Mouse (Mus musculus) urinary bladder, postnatal 4 days (tissue): ENCODE data around the gene Adipor2.
A peak's percentile ranks its signal among the peaks of the same experiment; 100 is the strongest.

Experiments used
- DNase-seq, 2 experiments: peaks; one replicate each; pipeline ENCODE4 v3.0.0; 2021 to 2022; ENCODE audit warnings: low spot score in 2 of 2

Adipor2 gene

DNA sequence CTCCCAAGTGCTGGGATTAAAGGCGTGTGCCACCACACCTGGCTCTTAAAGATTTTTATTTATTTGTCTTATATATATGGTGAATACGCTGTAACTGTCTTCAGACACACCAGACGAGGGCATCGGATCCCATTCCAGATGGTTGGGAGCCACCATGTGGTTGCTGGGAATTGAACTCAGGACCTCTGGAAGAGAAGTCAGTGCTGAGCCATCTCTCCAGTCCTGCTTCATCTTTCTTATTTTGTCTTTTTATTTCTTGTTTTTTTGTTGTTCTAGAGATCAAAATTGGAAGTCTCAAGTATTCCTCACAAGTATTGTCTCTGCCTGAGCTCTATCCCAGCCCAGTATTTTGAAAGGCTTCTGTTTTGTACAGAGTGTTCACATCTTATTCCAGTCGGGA, 2.9 kb upstream of the Adipor2 start:
- no peak for DNase-seq

DNA sequence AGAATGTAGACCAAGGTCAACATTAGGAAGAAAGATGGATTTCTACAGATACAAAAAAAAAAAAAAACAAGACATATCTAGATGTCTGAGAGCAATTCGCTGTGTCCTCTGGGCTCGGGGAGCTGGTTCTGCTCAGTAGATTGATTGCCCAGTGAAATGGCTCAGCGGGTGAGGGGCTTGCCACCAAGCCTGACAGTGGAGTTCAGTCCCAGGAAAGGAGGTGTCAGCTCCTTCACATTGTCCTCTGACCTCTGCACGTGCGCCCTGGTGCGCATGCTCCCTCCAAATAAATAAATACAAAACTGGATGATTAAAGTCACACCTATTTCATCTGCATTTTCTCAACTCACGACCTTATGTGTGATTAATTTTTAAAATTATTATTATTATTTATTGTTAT, 1.9 kb upstream of the Adipor2 start:
- DNase-seq: no peak

DNA sequence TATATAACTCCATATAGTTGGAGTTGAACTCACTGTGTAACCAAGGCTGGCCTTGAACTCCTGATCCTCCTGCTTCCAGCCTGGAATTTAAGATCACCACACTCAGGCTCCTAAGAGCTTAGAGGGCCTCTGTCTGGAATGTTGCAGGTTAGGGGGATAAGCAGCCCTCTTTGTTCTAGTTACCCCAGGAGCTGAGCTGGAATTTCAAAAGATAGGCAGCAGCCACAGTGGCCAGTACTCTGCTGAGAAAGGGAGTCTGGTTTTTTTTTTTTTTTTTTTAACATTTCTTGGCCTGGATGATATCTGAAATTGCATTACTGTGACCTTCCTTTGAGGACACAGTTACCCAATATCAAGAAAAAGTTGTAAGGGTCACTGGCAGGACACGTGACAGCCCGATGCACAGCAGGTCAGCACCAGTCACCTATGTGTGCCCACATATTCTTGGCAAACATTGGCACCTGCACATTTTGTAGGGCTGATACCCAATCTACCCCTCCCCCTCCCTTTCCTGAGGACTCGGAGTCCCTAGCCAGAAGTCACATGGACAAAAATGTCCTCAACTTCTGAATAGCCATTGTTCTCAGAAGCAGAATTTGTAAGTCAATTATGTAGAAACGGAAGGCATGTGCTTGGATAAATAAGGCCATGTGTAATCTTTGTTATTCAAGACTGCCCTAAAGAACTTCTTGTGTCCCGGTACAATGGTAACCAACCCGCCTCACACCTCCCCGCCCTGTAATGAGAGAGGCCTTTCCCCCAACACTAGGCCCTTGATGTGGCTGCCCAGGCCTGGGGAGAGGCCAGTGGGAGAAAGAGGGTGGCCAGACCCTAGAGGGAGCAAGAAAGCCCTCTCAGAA, 1.1 kb upstream of the Adipor2 start:
- no peak for DNase-seq

DNA sequence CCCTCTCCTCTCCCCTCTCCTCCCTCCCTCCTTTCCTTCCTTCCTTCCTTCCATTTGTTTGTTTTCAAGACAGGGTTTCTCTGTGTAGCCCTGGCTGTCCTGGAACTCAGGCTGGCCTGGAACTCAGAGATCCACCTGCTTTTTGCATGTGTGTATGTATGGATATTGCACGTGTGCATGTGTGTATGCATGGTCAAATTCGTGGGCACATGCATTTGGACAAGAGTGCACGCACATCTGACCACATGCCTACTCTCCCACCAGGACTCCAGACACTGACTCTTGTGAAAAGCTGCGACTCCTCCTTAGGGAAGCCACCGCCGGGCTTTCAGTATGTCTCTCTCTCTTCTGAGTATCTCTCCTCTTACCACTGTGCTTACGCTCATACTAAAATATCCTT, 317 bp upstream of the Adipor2 start:
- DNase-seq: no peak

DNA sequence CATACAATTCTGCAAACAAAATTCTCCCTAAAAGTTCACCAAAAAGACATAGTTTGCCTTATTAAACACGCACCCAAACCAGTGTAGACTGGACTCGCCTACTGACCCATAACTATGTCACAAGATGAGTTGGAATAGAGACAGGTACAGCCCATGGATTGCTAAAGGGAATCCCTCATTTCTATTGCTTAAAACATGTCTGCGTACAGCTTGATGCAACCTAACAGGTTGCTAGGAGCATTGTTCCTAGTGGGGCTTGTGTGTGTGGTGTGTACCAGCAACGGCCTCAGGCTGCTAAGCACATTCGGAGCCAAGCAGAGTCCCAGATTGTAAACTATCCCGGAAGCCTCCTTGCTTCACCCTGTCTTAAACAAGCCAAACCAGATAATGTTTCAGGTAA, 861 bp downstream of the Adipor2 start:
- DNase-seq: no peak

DNA sequence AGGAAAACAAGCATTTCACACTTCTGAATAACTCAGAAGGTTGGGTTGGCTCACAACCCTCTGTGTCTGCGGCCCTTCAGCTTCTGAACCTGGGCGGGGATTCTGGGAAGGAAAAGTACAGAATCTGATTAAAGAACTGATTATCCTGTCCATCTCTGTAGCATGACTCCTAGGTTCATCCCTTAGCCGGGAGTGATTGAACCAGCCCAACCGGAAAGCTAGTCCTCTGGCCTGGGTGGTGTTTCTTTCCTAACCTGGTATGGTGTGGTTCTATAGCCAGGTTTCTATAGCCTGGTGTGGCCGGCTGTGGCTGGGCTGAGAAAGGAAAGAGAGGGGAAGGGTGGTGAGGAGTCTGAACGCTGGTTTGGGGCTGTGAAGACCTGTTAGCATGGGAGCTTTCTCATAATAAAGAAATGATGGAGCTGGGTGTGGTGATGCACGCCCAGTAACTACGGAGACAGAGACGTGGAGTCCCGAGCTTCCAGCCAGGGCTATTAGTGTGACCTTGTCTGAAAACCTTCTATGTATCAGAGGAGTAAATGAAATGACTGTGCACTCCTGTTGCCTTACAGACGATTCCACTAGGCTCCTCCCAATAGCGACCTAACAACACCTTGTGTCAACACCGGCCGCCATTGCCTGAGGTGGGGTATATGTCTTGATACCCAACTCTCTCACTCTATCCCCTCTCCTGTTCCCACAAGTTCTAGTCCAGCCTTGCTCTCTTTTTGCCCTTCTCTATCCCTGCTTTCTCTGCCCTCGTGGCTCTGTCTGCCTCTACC, 3.1 kb downstream of the Adipor2 start:
- DNase-seq: no peak

DNA sequence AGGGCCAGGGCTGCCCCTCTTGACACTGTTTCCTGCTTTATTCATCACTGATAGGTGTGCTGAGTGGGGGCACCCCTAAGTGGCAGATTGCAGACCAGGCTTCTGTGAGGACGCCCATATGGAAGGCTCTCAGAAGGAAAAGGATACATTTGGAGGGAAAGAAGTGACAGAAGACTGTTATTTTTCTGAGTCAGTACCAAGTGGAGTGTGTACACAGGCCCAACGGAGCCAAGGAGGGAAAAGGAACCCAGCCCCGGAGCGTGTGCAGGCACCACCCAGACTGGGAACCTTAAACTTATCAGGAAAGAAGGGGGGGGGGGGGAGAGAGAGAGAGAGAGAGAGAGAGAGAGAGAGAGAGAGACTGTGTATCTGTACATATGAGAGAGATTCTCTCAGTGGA, 4.9 kb downstream of the Adipor2 start:
- DNase-seq: no peak

DNA sequence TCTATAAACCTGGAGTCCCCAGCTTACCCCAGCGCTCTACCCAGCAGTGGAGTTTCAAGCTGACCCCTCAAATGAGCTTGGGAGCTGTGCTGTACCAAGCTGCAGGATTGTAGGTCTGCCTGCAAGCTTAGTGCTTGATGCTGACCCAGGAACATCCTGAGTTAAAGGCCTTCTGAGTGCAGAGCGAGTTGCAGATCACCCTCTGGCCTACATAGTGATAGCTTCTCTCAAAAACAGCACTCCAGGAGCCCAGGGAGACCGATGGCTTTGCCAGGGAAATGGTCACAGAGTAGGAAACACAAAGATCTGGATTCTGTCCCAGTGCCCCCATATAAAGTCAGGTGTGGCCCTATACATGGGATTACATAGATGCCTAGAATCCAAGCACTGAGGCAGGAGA, 6.0 kb downstream of the Adipor2 start:
- no peak for DNase-seq

DNA sequence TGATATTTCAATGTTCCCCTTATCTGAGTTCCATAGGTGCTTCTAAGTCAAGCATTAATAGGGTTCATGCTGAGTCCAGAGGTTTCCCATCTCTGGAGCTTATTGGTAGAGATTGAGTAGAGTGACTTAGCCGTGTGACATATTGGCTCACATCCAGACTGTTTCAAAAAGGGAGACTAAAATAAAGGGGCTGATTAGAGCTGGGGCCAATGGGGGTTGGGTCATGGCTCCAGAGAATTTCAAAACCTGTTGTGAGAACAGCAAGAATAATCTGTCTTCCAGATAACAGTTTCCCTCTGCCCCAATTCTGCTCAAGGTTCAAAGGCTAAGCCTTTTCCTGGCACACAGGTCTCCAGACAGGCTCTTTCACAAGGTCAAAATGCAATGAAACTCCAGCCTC, 7.7 kb downstream of the Adipor2 start:
- no peak for DNase-seq

DNA sequence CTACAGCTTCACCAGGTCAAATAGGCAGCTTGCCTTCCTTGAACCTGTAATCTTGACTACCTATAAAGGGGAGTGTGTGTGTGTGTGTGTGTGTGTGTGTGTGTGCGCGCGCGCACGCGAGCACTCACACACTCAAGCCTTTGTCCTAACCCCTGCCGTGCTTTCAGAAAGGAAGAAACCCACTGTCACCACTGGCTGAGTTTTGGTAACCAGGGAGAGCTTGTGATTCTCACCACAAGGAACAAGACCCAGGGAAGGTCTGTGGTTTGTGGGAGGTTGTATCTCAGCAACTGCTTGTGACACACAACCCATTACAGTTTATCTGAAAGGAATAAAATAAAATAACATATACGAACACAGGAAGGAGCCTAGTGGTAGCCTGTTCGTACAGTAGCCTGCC, 8.9 kb downstream of the Adipor2 start:
- no peak for DNase-seq

DNA sequence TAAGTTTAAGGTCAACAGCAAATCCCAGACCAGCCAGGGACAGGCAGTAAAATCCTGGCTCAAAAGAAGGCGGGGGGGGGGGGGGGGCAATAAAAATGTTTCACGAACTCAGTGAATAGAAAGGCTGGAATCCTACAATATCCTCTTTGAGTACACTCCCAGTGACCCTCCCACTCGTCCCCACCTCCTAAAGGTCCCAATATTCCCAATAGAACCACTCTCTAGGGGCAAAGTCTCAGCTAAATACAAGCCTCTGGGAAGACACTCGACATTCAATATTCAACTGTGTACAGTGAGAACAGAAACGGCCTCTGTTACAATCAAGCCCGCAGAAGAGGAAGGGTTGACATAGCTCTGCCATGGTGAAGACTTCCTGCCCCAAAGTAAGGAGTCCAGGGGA, 9.7 kb downstream of the Adipor2 start:
- DNase-seq: no peak

DNA sequence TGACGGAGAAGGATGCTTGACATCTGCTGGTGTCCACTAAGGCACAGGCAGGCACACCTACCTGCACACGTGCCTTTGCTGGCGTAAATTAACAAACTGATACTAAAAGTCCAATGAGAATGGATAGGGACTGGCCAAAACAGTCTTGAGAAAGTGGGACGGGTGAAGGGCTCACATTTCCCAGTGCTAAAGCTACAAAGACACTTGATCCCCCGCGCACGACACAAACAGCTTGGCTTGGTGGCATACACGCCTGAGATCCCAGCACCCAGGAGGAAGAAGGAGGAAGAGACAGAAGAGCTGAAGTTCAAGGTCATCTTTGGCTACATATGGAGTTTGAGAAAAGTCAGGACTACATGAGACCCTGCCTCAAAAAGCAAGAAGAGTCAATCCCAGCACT, 11.0 kb downstream of the Adipor2 start:
- DNase-seq: no peak

DNA sequence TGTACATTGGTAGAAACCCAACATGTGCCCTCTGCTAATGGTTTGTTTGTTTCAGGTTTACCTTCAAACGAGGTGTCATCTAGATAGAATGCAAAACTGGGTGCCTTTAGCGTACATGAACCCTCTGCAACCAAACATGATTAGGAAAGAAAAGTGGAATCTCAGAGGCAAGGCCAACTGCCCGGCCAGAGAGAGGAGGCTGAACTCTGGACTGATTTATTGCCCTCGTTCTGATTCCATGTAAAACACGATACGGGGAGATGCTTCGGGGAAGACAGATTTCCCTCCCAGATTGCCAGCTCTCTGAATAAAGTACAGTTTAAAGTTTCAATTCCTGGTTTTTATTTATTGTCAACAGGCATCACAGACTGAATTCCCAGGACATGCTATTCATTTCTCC, 12.2 kb downstream of the Adipor2 start:
- no peak for DNase-seq

DNA sequence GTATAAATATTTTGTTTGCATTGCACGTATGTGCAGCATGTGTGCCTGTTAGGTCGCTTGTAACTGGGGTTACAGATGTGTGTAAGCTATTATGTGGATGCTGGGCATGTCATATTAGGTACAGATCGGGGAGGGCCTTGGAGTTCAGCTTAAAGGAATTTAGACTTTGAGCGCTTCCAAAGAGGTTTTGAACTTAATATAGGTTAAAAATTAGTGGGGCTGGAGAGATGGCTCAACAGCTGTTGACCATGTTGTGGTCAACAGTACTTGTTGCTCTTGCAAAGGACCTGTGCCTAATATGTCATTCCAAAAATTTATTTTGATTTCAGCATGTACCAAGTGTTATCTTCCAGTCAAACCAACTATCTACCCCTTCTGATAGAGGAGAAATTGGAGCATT, 12.7 kb downstream of the Adipor2 start:
- no peak for DNase-seq

DNA sequence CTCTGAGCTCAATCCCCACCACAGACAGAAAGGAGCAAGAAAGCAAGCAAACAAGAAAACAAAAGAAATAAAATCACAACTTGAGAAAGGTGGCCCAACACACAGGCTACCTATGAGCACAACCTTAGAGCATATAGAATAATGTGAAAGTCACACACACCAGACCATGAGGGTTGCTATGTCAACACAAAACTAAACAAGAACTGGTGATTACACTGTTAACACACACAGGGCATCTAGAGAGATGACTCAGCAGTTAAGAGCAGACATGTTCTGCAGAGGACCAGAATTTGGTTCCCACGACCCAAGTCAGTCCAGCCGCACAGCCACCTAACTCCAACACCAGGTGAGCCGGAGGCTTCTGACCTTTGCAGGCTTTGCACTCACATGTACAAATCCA, 14.5 kb downstream of the Adipor2 start:
- DNase-seq: no peak

DNA sequence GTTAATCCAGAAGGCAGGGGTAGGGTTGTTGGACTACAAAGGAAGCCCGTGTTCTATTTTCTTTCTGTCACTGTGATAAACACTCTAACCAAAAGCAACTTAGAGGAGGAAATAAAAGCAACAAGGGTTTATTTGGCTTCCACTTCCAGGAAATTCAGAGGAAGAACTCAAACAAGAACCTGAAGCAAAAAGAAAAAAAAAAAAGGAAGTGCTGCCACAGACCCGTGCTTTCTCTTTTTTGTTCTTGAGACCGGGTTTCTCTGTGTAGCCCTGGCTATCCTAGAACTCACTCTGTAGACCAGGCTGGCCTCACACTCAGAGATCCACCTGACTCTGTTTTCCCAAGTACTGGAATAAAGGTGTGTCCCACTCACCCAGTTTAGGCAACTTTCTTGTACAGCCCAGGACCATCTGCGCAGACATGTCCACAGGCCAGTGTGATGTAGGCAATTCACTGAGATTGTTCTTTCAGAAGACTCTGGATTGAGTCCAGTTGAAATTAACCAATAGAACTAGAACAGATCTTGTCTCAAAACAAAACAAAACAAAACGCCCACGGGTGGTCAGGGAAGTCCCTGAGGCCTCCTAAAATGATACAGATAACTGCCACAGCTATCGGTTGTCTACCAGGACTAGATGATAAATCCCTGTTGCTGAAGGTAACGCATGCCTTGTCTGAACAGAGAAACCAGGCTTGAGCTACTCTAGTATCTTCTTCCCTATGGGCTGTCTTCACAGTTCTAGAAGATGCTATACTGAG, 15.8 kb downstream of the Adipor2 start:
- DNase-seq: no peak

DNA sequence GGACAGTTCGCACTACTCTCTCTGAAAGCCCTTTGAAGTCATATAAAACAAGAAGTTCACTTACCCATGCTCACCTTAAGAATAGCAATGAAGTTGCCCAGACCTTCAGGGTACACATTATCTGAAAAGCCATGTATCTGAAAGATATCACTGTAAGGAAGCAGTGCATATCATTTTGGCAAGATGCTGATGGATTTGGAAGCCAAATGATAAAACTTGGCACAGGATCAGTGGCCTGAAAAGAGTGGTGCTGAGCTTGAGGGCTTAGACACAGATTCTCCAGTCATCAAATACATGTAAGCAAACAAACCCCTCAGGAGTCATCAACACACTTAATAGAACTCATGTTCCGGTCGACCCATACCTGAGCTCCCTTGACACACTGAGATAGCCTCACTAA, 16.9 kb downstream of the Adipor2 start:
- DNase-seq: no peak

DNA sequence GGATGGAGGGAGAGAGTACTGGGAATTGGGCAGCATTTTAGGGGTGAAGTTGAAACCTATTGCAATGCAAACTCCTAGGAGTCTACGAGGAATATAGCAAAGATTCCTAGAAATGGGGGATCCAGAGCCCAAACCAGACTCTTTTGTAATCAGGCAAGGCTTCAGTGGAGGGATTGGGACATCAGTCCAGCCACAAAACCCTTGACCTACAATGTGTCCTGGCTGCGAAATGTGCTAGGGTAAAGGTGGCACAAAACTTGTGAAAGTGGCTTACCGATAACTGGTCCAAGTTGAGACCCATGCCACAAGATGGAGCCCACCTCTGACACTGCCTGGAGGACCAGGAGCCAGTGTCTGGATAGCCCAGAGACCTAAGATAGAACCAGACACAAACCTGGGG, 18.1 kb downstream of the Adipor2 start:
- DNase-seq: no peak

DNA sequence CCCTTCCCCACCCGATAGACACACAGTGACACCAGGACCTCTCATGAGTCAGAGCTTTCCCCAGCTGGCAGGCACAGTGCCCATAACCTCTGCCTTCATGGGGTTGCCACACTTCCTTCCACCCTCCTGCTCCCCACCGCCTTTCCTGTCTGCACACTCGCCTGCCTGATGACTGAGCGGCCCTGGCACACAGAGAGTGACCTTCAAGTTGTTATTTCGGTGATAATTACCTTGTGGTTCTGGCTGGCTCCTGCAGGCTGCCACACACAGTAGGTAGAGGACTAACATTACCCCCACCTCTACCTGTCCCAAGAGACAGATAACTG, 21.2 kb downstream of the Adipor2 start:
- peak; percentile 63 to 69 for DNase-seq

DNA sequence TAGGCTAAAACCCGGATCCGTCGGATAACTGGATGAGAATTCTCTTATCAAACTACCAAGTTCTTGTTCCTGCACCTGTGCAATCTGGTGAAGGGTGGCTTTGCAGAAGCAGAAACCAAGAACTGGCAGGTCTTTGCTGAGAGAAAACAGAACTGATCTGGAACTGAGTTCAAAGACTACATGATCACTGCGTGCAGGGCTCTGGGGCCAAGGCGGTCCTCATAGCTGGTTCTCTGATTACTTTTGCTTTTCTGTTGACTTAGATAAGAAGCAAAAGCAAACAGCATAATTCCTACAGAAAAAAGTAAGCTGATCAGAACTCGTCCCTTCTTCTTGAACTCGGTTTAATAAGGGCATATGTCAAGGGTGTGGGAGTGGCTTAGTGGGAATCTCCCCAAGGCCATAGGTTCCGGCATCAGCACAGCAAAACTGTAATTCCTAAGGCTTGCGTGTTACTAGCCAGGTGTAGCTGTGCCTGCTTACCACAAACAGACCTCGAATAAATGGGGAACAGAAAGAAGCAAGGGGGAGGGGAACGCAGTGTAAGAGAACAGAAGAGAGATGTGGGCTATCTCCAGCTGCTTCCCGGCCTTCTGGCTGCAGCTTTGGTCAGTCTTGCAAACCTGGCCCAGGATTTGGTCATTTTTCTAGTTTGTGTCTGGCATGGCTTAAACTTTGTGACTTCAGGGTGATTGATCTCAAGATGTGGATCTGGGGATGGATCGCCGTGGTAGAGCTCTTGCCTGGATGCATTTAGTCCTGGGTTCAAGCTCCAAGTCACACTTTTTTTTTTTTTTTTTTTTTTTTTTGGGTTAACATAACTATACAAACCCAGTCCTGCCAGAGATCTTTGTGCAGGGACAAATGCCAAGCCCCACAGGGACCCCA, 21.8 kb downstream of the Adipor2 start:
- no peak for DNase-seq

DNA sequence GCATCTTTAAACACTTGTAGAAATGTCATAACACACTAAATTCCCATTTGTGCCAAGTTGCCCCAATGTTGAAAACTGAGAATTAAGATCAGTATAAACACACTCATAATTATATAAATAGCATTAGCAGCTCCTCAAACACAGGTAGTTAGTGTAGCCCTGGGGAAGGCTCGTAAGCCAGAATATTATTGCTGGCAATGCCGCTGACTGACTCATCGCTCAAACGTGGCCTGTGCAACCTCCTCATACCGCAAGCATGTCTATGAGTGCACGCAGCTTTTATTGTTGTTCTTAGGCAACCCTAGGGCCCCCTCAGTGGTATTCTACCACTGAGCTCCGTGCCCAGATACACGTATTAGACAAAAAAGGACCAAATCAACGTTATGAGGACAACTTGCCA, 24.7 kb downstream of the Adipor2 start:
- no peak for DNase-seq

DNA sequence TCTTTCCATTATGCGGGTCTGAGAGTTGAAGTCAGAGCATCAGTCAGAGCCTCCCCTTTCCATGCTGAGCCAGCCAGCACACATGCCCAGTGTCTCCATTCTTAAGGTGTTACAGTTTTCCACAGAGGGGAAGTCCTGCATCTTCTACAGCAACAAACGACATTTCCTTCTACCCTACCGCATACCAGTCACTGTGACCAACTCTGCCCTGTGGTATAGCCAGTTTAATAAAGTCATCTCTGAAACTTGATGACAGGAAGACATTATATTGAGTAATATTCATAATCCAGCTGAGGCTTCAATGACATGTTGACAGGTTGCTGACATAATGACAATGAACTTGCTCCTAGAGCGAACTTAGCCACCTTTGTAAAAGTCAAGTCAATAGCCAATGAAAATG, 26.8 kb downstream of the Adipor2 start:
- no peak for DNase-seq
